Mouse (Mus musculus) C2C12 (cell line): ENCODE measurements at regions not wholly inside any gene's neighbourhood (a gene's known extent, or its start where the extent isn't known, plus 50 kb on each side); places are given as distances from the start of the nearest gene placed in this dataset.

Experiments used
- H3K27me3 ChIP-seq: one replicate; pipeline ENCODE4 v1.6.1; 2011; ENCODE audit not compliant: control insufficient read depth, insufficient read depth, insufficient read length
- H3K36me3 ChIP-seq: one replicate; pipeline ENCODE4 v1.6.1; 2011; ENCODE audit not compliant: control insufficient read depth, insufficient read depth
- H3K4me3 ChIP-seq: one replicate; pipeline ENCODE4 v1.5.1; 2011; ENCODE audit warnings: mild to moderate bottlenecking, control low read depth; ENCODE audit not compliant: poor library complexity, insufficient read depth, severe bottlenecking
- H3K79me2 ChIP-seq: one replicate; pipeline ENCODE4 v1.6.1; 2011; ENCODE audit not compliant: control insufficient read depth, insufficient read depth
- H3K79me3 ChIP-seq: one replicate; pipeline ENCODE4 v1.6.1; 2011; ENCODE audit warnings: low read depth, control low read depth
- H3ac ChIP-seq: one replicate; pipeline ENCODE3; 2011; ENCODE audit warnings: low read depth; ENCODE audit not compliant: control insufficient read depth, insufficient read length
- CEBPB ChIP-seq: IDR thresholded peaks from one replicate; pipeline ENCODE4 v1.6.1; 2011; ENCODE audit warnings: low read depth, mild to moderate bottlenecking, control low read depth, moderate library complexity
- CTCF ChIP-seq: IDR thresholded peaks from one replicate; pipeline ENCODE4 v1.5.1; 2011; ENCODE audit not compliant: control insufficient read depth, insufficient read depth, insufficient read length
- FOSL1 ChIP-seq: IDR thresholded peaks from one replicate; pipeline ENCODE4 v1.8.0; 2011; ENCODE audit warnings: mild to moderate bottlenecking, low read length; ENCODE audit not compliant: poor library complexity, insufficient read depth, severe bottlenecking
- MAX ChIP-seq: IDR thresholded peaks from one replicate; pipeline ENCODE4 v1.6.1; 2011; ENCODE audit warnings: mild to moderate bottlenecking, control low read depth
- MYOD1 ChIP-seq: IDR thresholded peaks from one replicate; pipeline ENCODE4 v1.6.1; 2011; ENCODE audit warnings: low read depth; ENCODE audit not compliant: control insufficient read depth, insufficient read length
- MYOG ChIP-seq: IDR thresholded peaks from one replicate; pipeline ENCODE4 v1.6.1; 2011; ENCODE audit not compliant: control insufficient read depth, insufficient read length; ENCODE audit errors: extremely low read depth
- USF1 ChIP-seq: IDR thresholded peaks from one replicate; pipeline ENCODE4 v1.6.1; 2011; ENCODE audit warnings: low read depth, mild to moderate bottlenecking, control low read depth, moderate library complexity

GRCm38 (mm10) chr2:18585564-18586336 lies 86.4 kb upstream of the Commd3 start:
- no peak overlapping the region for H3ac ChIP-seq
- H3K79me3 ChIP-seq, result no peaks in the 10 kb centered on the region
- TF ChIP-seq MYOD1, result no peak
- no peak for TF ChIP-seq MAX
- TF ChIP-seq MYOG, result no peak
- no peak for TF ChIP-seq FOSL1
- TF ChIP-seq USF1, result no peak
- no peak for TF ChIP-seq CTCF
- no peak for TF ChIP-seq CEBPB

GRCm38 (mm10) chr2:18558133-18558532 lies 114.1 kb upstream of the Commd3 start:
- Histone ChIP-seq H3K27me3 (no peaks in the 10 kb centered on the region), H3ac (no peak overlapping the region), H3K4me3 (no peak overlapping the region), H3K36me3 (no peaks in the 10 kb centered on the region), H3K79me2 (no peaks in the 10 kb centered on the region), H3K79me3 (no peaks in the 10 kb centered on the region)
- TF ChIP-seq CTCF (no peak), MAX (no peak), MYOG (no peak), MYOD1 (no peak), FOSL1 (no peak), CEBPB (no peak), USF1 (no peak)

More at GRCm38 (mm10) chr2:18585564-18586336, 86.4 kb upstream of the Commd3 start:
- Histone ChIP-seq H3K79me2 (no peaks in the 10 kb centered on the region), H3K4me3 (no peak overlapping the region), H3K36me3 (no peaks in the 10 kb centered on the region), H3K27me3 (no peaks in the 10 kb centered on the region)

- Histone ChIP-seq H3ac (no peak overlapping the region), H3K27me3 (no peaks in the 10 kb centered on the region), H3K79me2 (no peaks in the 10 kb centered on the region), H3K4me3 (no peak overlapping the region), H3K79me3 (no peaks in the 10 kb centered on the region), H3K36me3 (no peaks in the 10 kb centered on the region)
- no peak for TF ChIP-seq FOSL1
- no peak for TF ChIP-seq MAX
- no peak for TF ChIP-seq CEBPB
- TF ChIP-seq MYOG, result no peak
- no peak for TF ChIP-seq MYOD1
- TF ChIP-seq CTCF, result no peak
- TF ChIP-seq USF1, result no peak
These were observed 124.1 kb upstream of the Commd3 start for GRCm38 (mm10) chr2:18547964-18548643.

GRCm38 (mm10) chr2:18524387-18524786 lies 131.8 kb upstream of the Dnajc1 start:
- Histone ChIP-seq H3K79me2 (no peaks in the 10 kb centered on the region), H3K36me3 (no peaks in the 10 kb centered on the region), H3ac (no peak overlapping the region), H3K79me3 (no peaks in the 10 kb centered on the region), H3K27me3 (no peaks in the 10 kb centered on the region), H3K4me3 (no peak overlapping the region)
- TF ChIP-seq CEBPB, result no peak
- TF ChIP-seq MYOG, result no peak
- no peak for TF ChIP-seq MYOD1

GRCm38 (mm10) chr2:18523911-18524310 lies 131.3 kb upstream of the Dnajc1 start:
- Histone ChIP-seq H3K36me3 (no peaks in the 10 kb centered on the region), H3ac (no peak overlapping the region), H3K4me3 (no peak overlapping the region), H3K79me2 (no peaks in the 10 kb centered on the region), H3K79me3 (no peaks in the 10 kb centered on the region), H3K27me3 (no peaks in the 10 kb centered on the region)
- TF ChIP-seq FOSL1 (no peak), MAX (no peak), MYOG (no peak), CTCF (no peak), CEBPB (no peak), MYOD1 (no peak), USF1 (no peak)

GRCm38 (mm10) chr2:18513435-18513834 lies 120.8 kb upstream of the Dnajc1 start:
- H3K4me3 ChIP-seq, result no peak overlapping the region
- H3ac ChIP-seq, result no peak overlapping the region
- no peaks in the 10 kb centered on the region for H3K27me3 ChIP-seq
- no peaks in the 10 kb centered on the region for H3K36me3 ChIP-seq
- no peaks in the 10 kb centered on the region for H3K79me3 ChIP-seq
- no peak for TF ChIP-seq CTCF
- no peak for TF ChIP-seq MAX
- TF ChIP-seq FOSL1, result no peak
- no peak for TF ChIP-seq MYOD1
- no peak for TF ChIP-seq USF1
- no peak for TF ChIP-seq CEBPB
- no peak for TF ChIP-seq MYOG
- H3K79me2 ChIP-seq, result no peaks in the 10 kb centered on the region
